Mouse (Mus musculus) neural tube, embryonic 12.5 days (tissue): ENCODE results near the gene Tnfrsf11a. TPM values are rescaled to one million over a fixed set of nuclear protein-coding genes. Genes with fewer than 3 reads are reported as not detected.
A peak's percentile ranks its signal among the peaks of the same experiment; 100 is the strongest.

Experiments used
- ATAC-seq: fragments of 200-750 bp; cut with Nextera tagmentation; 2 replicates; pipeline ENCODE4 v1.8.0; 2017; ENCODE audit warnings: low read depth, mild to moderate bottlenecking, moderate TSS enrichment, moderate library complexity; ENCODE audit not compliant: low FRiP score
- H3K27ac ChIP-seq: fragments of 300-500 bp; sonication (generic); 2 replicates; pipeline ENCODE4 v1.5.1; 2016
- H3K27me3 ChIP-seq: fragments of 300-500 bp; sonication (generic); replicated peaks from 2 replicates; pipeline ENCODE4 v1.6.1; 2016; ENCODE audit warnings: mild to moderate bottlenecking
- H3K36me3 ChIP-seq: fragments of 300-500 bp; sonication (generic); 2 replicates; pipeline ENCODE4 v1.6.1; 2016; ENCODE audit warnings: mild to moderate bottlenecking
- H3K4me1 ChIP-seq: fragments of 300-500 bp; sonication (generic); 2 replicates; pipeline ENCODE4 v1.6.1; 2016
- H3K4me2 ChIP-seq: fragments of 300-500 bp; sonication (generic); replicated peaks from 2 replicates; pipeline ENCODE4 v1.6.1; 2016; ENCODE audit warnings: mild to moderate bottlenecking
- H3K4me3 ChIP-seq: fragments of 300-500 bp; sonication (generic); 2 replicates; pipeline ENCODE4 v1.5.1; 2016
- H3K9ac ChIP-seq: fragments of 300-500 bp; sonication (generic); 2 replicates; pipeline ENCODE4 v1.6.1; 2016; ENCODE audit warnings: mild to moderate bottlenecking
- H3K9me3 ChIP-seq: fragments of 300-500 bp; sonication (generic); 2 replicates; pipeline ENCODE4 v1.6.1; 2016; ENCODE audit warnings: mild to moderate bottlenecking
- WGBS: fragments of 180-500 bp; shearing (Covaris S2); methylation state at CpG from one replicate; pipeline ENCODE4 v1.1.7; 2016; 5-methylcytosine and 5-hydroxymethylcytosine counted together
- polyA plus RNA-seq: library from polyadenylated mRNA; unstranded; fragments of >200 nt; fragmentation: Nextera tagmentation; extraction: Ambion mirVana; gene quantifications from 2 replicates; pipeline ENCODE4 v1.2.1, GENCODE M21; 2016

Tnfrsf11a gene
- 0.36 and 0.65 TPM in 2 replicates for polyA plus RNA-seq

DNA sequence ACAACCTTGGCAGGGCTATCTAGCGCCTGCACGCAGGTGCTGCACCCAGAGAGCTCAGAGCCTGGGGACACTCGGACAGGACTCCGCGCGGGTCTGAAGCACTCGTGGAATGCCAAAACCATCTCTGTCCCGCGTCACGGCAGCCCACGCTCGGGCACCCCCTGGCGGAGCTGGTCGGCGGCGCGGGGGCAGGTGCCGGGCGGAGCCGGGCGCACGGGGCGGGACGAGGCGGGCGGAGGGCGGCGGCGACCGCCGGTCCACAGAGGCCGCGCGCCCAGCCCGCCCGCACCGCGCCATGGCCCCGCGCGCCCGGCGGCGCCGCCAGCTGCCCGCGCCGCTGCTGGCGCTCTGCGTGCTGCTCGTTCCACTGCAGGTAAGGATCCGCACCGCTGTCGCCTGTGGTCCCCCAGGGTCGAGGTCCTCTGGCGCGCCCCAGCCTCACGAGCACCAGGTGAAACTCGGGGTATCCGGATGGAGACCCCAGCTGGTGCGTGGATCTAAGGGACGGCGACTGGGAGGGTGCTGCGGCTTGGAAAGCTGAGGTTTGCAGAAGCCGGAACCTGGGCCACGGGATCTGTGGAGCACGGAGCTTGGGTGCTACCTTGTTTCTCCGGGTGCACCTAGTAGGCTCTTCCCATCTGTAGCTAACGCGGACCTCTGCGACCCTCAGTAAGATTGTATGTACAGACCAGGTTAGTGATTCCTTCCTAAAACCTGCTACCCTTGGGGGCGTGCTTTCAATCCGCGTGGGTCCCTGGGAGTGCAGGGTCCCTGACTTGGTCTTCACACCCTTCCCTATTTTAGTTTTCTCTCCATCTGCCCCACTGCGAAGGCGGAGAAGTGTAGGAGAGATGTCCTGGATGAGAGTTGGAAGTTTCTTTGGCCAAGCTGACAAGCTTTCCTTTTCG is at the start of gene Tnfrsf11a:
Gene Tnfrsf11a, plus strand, starts transcription at position 262 of the 908 bp plus-strand sequence.
- Histone ChIP-seq H3K36me3 (no peaks in the 10 kb centered on the region), H3K27me3 (peaks cover 28% of the 10 kb centered on the region), H3K9ac (peak within 1 kb of the TSS; percentile 55), H3K4me1 (no peaks in the 10 kb centered on the region), H3K27ac (no peak within 1 kb of the TSS), H3K4me3 (peak within 1 kb of the TSS; percentile 50), H3K4me2 (peak within 1 kb of the TSS; percentile 85), H3K9me3 (no peaks in the 10 kb centered on the region)
- WGBS = 4% methylated on average over 62 of the region's 77 CpGs
- peak; percentile 75 for ATAC-seq

DNA sequence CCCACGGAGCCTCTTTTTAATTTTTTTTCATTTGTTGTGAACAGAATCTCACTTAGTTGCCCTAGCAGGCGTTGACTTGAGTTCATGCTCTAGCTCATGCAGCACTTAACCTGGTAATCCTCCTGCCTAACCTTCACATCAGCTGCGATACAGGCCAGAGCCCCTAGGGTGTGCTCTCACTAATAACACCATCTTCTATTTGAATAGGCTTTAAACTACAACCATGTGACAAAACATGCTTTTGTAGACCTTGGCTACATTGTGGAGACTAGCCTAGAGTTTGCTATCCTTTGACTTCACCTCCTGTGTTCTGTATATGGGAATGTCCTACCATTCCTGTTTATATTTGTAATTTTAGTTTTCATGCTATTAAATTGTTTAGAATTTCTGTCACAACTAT is 45.2 kb upstream of the Tnfrsf11a start:
- H3K4me1 ChIP-seq = no peaks in the 10 kb centered on the region
- H3K9me3 ChIP-seq = no peaks in the 10 kb centered on the region
- H3K27ac ChIP-seq = no peak overlapping the region
- peaks cover 8% of the 10 kb centered on the region for H3K36me3 ChIP-seq
- WGBS = 78% methylated on average over 3 of the region's 3 CpGs
- no peak for ATAC-seq
- no peak overlapping the region for H3K4me3 ChIP-seq
- no peak overlapping the region for H3K9ac ChIP-seq
- no peak overlapping the region for H3K4me2 ChIP-seq
- no peaks in the 10 kb centered on the region for H3K27me3 ChIP-seq

DNA sequence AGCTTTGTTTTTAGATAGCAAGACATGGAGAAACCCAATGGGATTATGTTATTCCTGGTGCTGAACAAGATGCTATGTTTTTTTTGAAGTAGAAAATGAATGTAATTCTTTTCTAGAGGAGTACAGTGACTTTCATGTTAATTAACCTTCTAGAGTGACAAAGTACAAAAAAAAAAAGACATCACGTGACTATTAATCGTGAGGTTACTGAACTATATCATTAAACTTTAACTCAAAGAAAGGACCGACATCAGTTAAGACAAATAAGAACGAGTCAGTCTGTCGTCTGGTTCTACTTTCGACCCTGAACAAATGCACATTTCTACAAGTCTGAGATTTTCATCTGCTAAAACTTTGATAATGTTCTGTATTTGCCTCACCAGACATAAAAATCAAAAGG is 42.2 kb upstream of the Tnfrsf11a start:
- no peak for ATAC-seq
- Histone ChIP-seq H3K4me1 (no peaks in the 10 kb centered on the region), H3K27ac (no peak overlapping the region), H3K4me3 (no peak overlapping the region), H3K36me3 (peaks cover 23% of the 10 kb centered on the region), H3K9me3 (no peaks in the 10 kb centered on the region), H3K4me2 (no peak overlapping the region), H3K27me3 (no peaks in the 10 kb centered on the region), H3K9ac (no peak overlapping the region)
- 95% methylated on average over 6 of the region's 6 CpGs for WGBS

DNA sequence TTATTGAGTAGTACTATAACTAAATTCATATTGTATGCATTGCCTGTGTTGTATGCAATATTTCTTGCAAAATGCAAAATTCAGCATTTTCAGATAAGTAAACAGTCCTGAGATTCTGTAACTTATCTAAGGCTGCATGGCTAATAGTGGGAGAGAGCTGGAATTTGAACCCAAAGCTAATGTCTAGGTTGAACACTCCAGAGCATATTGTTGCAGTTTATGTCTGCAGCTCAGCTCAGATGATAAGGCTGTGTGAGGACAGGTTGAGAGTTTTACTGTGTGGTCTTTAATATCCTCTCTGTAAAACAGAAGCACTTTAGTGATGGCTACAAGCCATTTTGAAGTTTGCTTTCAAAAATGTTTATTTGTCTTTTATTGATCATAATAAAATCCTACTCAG is 41.0 kb upstream of the Tnfrsf11a start:
- Histone ChIP-seq H3K36me3 (peaks cover 29% of the 10 kb centered on the region), H3K27ac (no peak overlapping the region)
- ATAC-seq = no peak

DNA sequence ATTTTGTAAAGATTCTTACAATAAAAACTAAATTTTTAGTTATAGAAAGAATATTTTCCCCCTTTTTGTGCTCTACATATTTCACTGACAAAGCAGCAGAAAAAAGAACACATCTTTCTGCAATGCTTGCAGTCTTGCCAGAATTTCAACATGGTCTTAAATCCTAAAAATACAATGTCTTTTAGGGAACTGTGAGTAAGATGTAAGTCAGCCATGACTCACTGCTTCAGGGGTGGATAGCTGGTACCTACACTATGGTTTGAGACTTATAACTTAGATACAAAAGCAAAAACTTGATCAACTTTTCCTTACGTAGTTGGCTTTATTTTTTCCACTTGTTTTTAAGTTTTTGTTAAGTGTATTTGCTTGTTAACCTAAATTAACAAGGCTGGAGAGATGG is 38.0 kb upstream of the Tnfrsf11a start:
- Histone ChIP-seq H3K27ac (no peak overlapping the region), H3K36me3 (peaks cover 35% of the 10 kb centered on the region), H3K4me3 (no peak overlapping the region), H3K4me2 (no peak overlapping the region), H3K9ac (no peak overlapping the region), H3K9me3 (no peaks in the 10 kb centered on the region), H3K4me1 (no peaks in the 10 kb centered on the region), H3K27me3 (no peaks in the 10 kb centered on the region)
- ATAC-seq = no peak
- 93% methylated on average over 1 of the region's 1 CpGs for WGBS

More for the DNA sequence above, 41.0 kb upstream of the Tnfrsf11a start:
- H3K4me2 ChIP-seq = no peak overlapping the region
- H3K4me3 ChIP-seq = no peak overlapping the region
- no peak overlapping the region for H3K9ac ChIP-seq
- H3K4me1 ChIP-seq = no peaks in the 10 kb centered on the region
- no peaks in the 10 kb centered on the region for H3K27me3 ChIP-seq
- no peaks in the 10 kb centered on the region for H3K9me3 ChIP-seq

DNA sequence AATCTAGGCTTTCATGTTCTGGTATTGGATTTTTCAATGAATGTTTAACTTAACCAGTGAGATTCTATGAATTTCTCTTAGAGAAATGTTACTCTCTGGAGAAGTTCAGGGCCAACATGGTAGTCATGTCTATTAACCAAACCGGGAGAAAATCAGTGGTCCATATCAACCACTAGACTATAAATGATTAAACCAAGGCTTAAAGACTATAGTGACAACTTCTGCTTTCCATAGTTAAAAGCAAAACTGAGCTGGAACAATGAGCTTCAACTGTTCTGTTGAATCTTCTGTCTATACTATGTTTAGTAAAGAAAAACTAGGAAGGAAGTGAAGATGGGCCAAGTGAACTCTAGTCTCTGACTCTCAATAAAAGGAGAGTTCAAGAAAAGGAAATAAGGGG is 34.1 kb upstream of the Tnfrsf11a start:
- 90% methylated on average over 1 of the region's 1 CpGs for WGBS

DNA sequence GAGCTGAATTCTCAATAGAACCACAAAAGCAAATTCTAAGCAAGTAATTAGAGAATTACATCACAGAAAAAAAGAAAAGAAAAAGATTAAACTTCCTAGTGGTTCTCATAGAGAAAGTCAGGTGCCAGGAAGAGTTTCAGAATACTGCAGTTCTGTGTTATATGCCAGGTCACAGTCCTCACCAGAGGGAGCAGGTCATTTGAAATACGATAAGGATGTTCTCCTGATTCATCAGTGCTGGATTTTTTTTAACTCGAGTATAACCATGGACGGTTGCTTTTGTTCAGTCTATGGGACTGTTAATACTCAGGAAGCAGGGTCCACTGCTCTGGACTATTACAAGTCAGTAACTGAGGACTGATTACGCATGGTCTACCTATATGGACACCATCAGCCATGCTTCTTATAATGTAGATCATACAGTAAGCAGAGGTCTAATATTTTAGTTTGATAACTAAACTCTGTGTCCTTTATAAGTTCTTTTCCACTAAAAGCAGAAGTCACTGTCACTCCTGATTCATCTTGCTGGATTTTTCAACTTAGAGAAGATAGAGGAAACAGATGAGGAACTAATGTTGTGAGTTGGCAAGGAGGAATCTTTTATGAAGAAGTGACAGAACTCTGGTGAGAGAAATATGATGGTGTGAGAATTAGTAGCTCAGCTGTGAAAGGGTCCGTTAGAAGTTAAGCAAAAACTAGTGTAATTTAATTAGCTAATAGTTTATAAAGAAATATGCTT is 33.5 kb upstream of the Tnfrsf11a start:
- no peak overlapping the region for H3K4me3 ChIP-seq
- H3K9ac ChIP-seq = no peak overlapping the region
- no peaks in the 10 kb centered on the region for H3K4me1 ChIP-seq
- WGBS = 92% methylated on average over 5 of the region's 5 CpGs
- no peak overlapping the region for H3K27ac ChIP-seq
- H3K27me3 ChIP-seq = no peaks in the 10 kb centered on the region
- H3K4me2 ChIP-seq = no peak overlapping the region
- H3K36me3 ChIP-seq = peaks cover 24% of the 10 kb centered on the region
- H3K9me3 ChIP-seq = no peaks in the 10 kb centered on the region
- ATAC-seq = no peak

More for the DNA sequence above, 34.1 kb upstream of the Tnfrsf11a start:
- ATAC-seq = no peak
- no peaks in the 10 kb centered on the region for H3K27me3 ChIP-seq
- H3K9me3 ChIP-seq = no peaks in the 10 kb centered on the region
- no peak overlapping the region for H3K9ac ChIP-seq
- no peak overlapping the region for H3K27ac ChIP-seq
- peaks cover 29% of the 10 kb centered on the region for H3K36me3 ChIP-seq
- no peaks in the 10 kb centered on the region for H3K4me1 ChIP-seq
- H3K4me3 ChIP-seq = no peak overlapping the region
- no peak overlapping the region for H3K4me2 ChIP-seq

DNA sequence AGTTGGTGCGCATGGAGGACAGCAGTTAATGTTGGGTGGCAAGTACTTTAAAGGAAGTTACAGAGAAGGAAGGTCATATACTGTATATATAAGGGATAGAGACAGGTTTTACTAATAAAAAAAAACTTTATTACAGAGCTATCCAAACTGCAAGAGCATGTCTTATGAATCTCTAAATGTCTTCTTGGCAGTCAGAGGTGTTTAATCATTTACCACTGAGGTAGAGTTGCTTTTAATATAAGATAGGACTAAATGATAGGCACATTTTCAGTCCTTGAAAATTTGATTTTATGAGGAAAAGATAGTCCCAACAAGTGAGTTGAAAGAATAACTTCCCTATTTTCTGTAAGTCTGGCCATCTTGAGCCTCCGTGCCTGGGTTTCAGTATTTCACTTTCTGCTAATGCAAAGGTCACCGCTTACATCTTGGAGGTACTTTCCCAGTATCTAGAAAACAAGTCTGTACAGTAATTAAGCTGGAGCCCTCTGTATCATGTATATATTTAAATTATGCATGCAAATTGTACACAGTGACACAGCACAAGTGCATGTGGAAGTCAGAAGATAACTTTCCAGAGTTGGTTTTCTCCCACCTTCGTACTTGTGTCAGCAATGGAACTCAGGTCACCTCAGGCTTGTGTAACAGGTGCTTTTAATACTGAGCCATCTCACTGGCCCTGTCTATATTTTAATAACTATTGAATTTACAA is 32.3 kb upstream of the Tnfrsf11a start:
- Histone ChIP-seq H3K9me3 (no peaks in the 10 kb centered on the region), H3K9ac (no peak overlapping the region), H3K27me3 (no peaks in the 10 kb centered on the region), H3K4me1 (no peaks in the 10 kb centered on the region), H3K4me2 (no peak overlapping the region), H3K36me3 (peaks cover 22% of the 10 kb centered on the region), H3K27ac (no peak overlapping the region), H3K4me3 (no peak overlapping the region)
- ATAC-seq = no peak
- WGBS = 97% methylated on average over 4 of the region's 4 CpGs

DNA sequence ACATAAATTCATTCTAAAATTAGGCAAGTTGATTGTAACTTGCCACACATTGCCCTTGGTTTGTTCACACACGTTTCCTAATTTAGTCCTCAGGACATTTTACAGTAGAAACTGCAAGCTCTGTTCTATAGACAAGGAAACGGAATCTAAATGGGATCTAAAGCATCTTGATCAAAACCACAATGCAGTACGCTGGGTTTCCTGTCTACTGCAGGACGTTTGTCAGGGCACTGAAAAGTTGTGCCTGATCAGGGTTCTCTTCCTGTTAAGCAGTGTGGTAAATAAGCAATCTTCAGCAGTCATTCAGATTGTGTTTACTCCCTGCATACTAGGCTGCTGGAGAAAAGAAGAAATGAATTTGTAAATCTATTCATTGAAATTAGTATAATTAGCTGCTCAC is 28.3 kb upstream of the Tnfrsf11a start:
- Histone ChIP-seq H3K36me3 (peaks cover 8% of the 10 kb centered on the region), H3K9me3 (no peaks in the 10 kb centered on the region), H3K27ac (no peak overlapping the region), H3K4me3 (no peak overlapping the region), H3K9ac (no peak overlapping the region), H3K4me2 (no peak overlapping the region), H3K27me3 (no peaks in the 10 kb centered on the region), H3K4me1 (no peaks in the 10 kb centered on the region)
- no peak for ATAC-seq
- WGBS = 85% methylated on average over 4 of the region's 4 CpGs

DNA sequence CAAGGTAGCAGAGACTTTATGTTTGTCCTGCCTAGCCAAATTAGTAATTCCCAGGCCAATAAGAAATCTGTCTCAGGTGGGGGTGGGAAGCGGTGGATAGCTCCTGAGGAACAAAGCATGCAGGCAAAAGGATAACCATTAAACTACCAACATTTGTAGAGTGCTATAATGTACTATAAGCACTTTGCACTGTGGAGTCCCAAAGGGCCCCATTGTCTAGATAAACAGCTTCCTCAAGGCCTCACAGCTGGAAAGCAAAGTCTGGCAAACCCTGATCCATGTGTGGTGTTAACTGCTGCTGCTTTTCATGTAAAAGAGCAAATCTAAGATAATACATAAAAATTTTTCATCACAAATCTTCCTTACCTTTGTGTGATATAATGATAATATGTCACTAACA is 27.6 kb upstream of the Tnfrsf11a start:
- peaks cover 8% of the 10 kb centered on the region for H3K36me3 ChIP-seq
- H3K4me1 ChIP-seq = no peaks in the 10 kb centered on the region
- no peak overlapping the region for H3K27ac ChIP-seq
- H3K4me3 ChIP-seq = no peak overlapping the region
- H3K9ac ChIP-seq = no peak overlapping the region
- H3K9me3 ChIP-seq = no peaks in the 10 kb centered on the region
- WGBS = 76% methylated on average over 1 of the region's 1 CpGs
- no peak for ATAC-seq
- H3K27me3 ChIP-seq = no peaks in the 10 kb centered on the region
- no peak overlapping the region for H3K4me2 ChIP-seq

DNA sequence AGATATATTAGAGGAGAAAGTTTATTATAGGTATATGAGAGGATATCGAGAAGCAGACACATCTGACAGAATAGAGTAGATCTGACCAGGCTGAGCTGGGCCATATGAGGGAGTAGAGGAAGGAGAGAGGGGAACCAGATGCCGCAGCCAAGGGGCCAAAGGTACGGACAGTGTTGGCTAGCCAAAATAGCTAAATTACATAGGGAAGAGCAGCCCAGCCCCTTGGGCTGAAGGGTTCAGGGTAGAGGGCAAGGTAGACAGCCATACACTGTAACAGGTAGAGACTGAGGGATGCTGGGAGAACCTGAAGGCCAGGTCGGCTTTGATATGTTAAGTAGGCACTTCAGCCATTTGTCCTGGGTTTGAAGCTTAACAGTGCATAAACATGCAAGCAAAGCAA is 21.7 kb upstream of the Tnfrsf11a start:
- ATAC-seq = no peak
- Histone ChIP-seq H3K4me2 (no peak overlapping the region), H3K4me1 (no peaks in the 10 kb centered on the region), H3K27ac (no peak overlapping the region), H3K36me3 (no peaks in the 10 kb centered on the region), H3K9me3 (0 out of 2 replicates have a peak, but pooled peaks cover under 1% of the 10 kb centered on the region), H3K9ac (no peak overlapping the region), H3K27me3 (no peaks in the 10 kb centered on the region), H3K4me3 (no peak overlapping the region)
- WGBS = 85% methylated on average over 4 of the region's 4 CpGs
